Mouse (Mus musculus) cerebellum, adult 2 months (tissue): ENCODE results near the gene Cd200r4. TPM values are rescaled to one million over a fixed set of nuclear protein-coding genes. Genes with fewer than 3 reads are reported as not detected.

ENCODE experiments used
- DNase-seq, 2 experiments: peaks; one replicate each; pipeline ENCODE4 v3.0.0; 2021
- H3K27ac ChIP-seq: fragments of 200-500 bp; 2 replicates; pipeline ENCODE4 v1.5.1; 2012; ENCODE audit warnings: low read length, control low read depth, inconsistent platforms; ENCODE audit not compliant: insufficient read depth
- H3K27me3 ChIP-seq: fragments of 200-500 bp; 2 replicates; pipeline ENCODE4 v1.6.1; 2012; ENCODE audit warnings: inconsistent platforms, mild to moderate bottlenecking, low read length, moderate library complexity; ENCODE audit not compliant: control insufficient read depth, insufficient read depth
- H3K4me1 ChIP-seq: fragments of 200-500 bp; 2 replicates; pipeline ENCODE4 v1.6.1; 2011; ENCODE audit warnings: low read length; ENCODE audit not compliant: control insufficient read depth, insufficient read depth
- H3K4me3 ChIP-seq: fragments of 200-500 bp; replicated peaks from 2 replicates; pipeline ENCODE3; 2011; ENCODE audit warnings: mild to moderate bottlenecking, low read depth, low read length, control low read depth; ENCODE audit not compliant: insufficient read depth
- CTCF ChIP-seq: fragments of 200-500 bp; IDR thresholded peaks from 2 replicates; pipeline ENCODE4 v1.5.1; 2011; ENCODE audit warnings: low read depth, mild to moderate bottlenecking, control low read depth, low read length, moderate library complexity, borderline replicate concordance; ENCODE audit not compliant: insufficient read depth
- POLR2A ChIP-seq: fragments of 200-500 bp; IDR thresholded peaks from 2 replicates; pipeline ENCODE4 v1.6.1; 2011; ENCODE audit warnings: low read length, control low read depth, borderline replicate concordance; ENCODE audit not compliant: insufficient read depth
- WGBS: fragments of 180-500 bp; shearing (Covaris S2); methylation state at CpG from one replicate; pipeline ENCODE4 v1.1.7; 2018; 5-methylcytosine and 5-hydroxymethylcytosine counted together
- polyA plus RNA-seq: library from polyadenylated mRNA; depleted of rRNA; stranded (reverse); fragments of >200 nt; gene quantifications from 2 replicates; pipeline ENCODE4 v1.2.3, GENCODE M21; 2012; rRNA removed

The Cd200r4 gene
- polyA plus RNA-seq, 1 experiment = 0.15 TPM

- DNase-seq = no peak
- Histone ChIP-seq H3K27ac (no peak overlapping the region), H3K4me1 (no peaks in the 10 kb centered on the region), H3K4me3 (no peak overlapping the region), H3K27me3 (no peaks in the 10 kb centered on the region)
- no peak for TF ChIP-seq POLR2A
- TF ChIP-seq CTCF = no peak
- WGBS = 90% methylated on average over 6 of the region's 6 CpGs
Observed at GRCm38 (mm10) chr16:44877595-44877994, 66.1 kb downstream of the Cd200r4 start.

Other genes with a start within 250 kb of the Cd200r4 start
- gene Nepro, start 87.4 kb upstream of the Cd200r4 start, polyA plus RNA-seq = 3.9 and 5.0 TPM in 2 replicates
- gene Gtpbp8, start 65.4 kb upstream of the Cd200r4 start, polyA plus RNA-seq = 19.2 and 22.5 TPM in 2 replicates
- 0.18 and 0.24 TPM in 2 replicates for gene Cd200r1, start 46.0 kb upstream of the Cd200r4 start, polyA plus RNA-seq
- 0.25 and 0.28 TPM in 2 replicates for gene Cd200r2, start 55.4 kb downstream of the Cd200r4 start, polyA plus RNA-seq
- gene Cd200r3, start 131.9 kb downstream of the Cd200r4 start, polyA plus RNA-seq = not detected in 2 replicates